Mouse (Mus musculus) limb, embryonic 11.5 days (tissue): ENCODE results near the gene Spert. TPM values are rescaled to one million over a fixed set of nuclear protein-coding genes. Genes with fewer than 3 reads are reported as not detected.

Source experiments
- ATAC-seq: fragments of 200-750 bp; cut with Nextera tagmentation; 2 replicates; pipeline ENCODE4 v1.8.0; 2017; ENCODE audit warnings: low read depth; ENCODE audit not compliant: insufficient number of reproducible peaks, low FRiP score, low TSS enrichment
- DNase-seq: peaks from one replicate; pipeline ENCODE4 v3.0.0-alpha.2; 2015; ENCODE audit warnings: low spot score
- H3K27ac ChIP-seq: fragments of 300-500 bp; sonication (generic); replicated peaks from 2 replicates; pipeline ENCODE4 v1.5.1; 2014; ENCODE audit warnings: low read depth, mild to moderate bottlenecking, low read length
- H3K27me3 ChIP-seq: fragments of 300-500 bp; sonication (generic); 2 replicates; pipeline ENCODE4 v1.6.1; 2014; ENCODE audit warnings: mild to moderate bottlenecking, low read length, mixed read lengths; ENCODE audit not compliant: control insufficient read depth, insufficient read depth
- H3K36me3 ChIP-seq: fragments of 300-500 bp; sonication (generic); 2 replicates; pipeline ENCODE4 v1.6.1; 2014; ENCODE audit warnings: mild to moderate bottlenecking, low read length, moderate library complexity, mixed read lengths; ENCODE audit not compliant: control insufficient read depth, insufficient read depth
- H3K4me1 ChIP-seq: fragments of 300-500 bp; sonication (generic); 2 replicates; pipeline ENCODE4 v1.6.1; 2014; ENCODE audit warnings: low read length, mixed read lengths; ENCODE audit not compliant: control insufficient read depth, insufficient read depth
- H3K4me2 ChIP-seq: fragments of 300-500 bp; sonication (generic); 2 replicates; pipeline ENCODE4 v1.6.1; 2014; ENCODE audit warnings: low read depth, mild to moderate bottlenecking, moderate library complexity; ENCODE audit not compliant: severe bottlenecking
- H3K4me3 ChIP-seq: fragments of 300-500 bp; sonication (generic); 2 replicates; pipeline ENCODE4 v1.5.1; 2014; ENCODE audit warnings: low read depth, low read length
- H3K9ac ChIP-seq: fragments of 300-500 bp; sonication (generic); 2 replicates; pipeline ENCODE4 v1.6.1; 2014; ENCODE audit warnings: mild to moderate bottlenecking, low read length
- H3K9me3 ChIP-seq: fragments of 300-500 bp; sonication (generic); 2 replicates; pipeline ENCODE4 v1.6.1; 2016; ENCODE audit warnings: low read length; ENCODE audit not compliant: control insufficient read depth
- WGBS: fragments of 180-500 bp; shearing (Covaris S2); extraction: QIAGEN DNeasy Blood & Tissue Kit; methylation state at CpG from one replicate; pipeline ENCODE4 v1.1.7; 2014; 5-methylcytosine and 5-hydroxymethylcytosine counted together
- polyA plus RNA-seq: library from polyadenylated mRNA; unstranded; fragments of >200 nt; fragmentation: Nextera tagmentation; extraction: Ambion mirVana; gene quantifications from 2 replicates; pipeline ENCODE4 v1.2.1, GENCODE M21; 2014

Gene Spert
- polyA plus RNA-seq, 1 experiment from 2014 or later, result not detected

DNA sequence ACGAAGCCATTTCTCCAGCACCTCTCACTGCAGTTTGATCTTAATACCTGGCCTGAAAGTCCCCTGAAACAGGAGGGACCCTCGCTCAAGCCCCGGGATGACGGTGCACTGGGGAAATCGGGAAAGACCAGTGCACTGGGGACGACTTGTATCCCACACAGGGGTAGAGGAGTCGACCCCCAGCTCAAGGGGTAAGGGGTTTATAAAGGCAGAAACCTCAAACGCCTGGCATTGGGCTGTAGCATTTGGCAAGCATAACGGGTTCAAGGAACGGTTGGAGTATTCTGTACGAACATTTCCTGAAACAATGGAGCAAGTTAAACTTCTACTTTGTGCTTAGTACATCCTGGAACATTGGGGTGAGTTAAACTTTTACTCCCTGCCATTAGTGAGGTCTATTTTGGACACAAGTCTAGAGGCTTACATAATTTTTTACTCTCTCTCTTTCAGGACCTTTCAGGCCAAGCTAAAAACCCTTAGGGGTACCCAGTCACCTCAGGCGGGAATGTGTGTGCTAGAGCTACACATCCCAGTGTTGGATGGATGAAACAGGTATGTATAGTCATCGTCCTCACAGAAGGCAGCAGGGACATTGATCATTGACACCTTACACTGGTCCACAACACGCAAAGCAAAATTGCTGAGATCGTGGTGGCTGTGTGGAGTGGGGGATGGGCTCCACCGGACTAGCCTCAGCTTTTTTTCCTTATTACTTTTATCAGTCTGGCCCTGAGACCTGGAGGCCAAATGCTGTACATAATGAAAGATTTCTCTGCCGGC, 52.5 kb downstream of the Spert start:
- DNase-seq, result no peak
- no peak overlapping the region for H3K27ac ChIP-seq
- no peaks in the 10 kb centered on the region for H3K36me3 ChIP-seq
- H3K9ac ChIP-seq, result no peak overlapping the region
- WGBS, result 64% methylated on average over 17 of the region's 17 CpGs
- H3K9me3 ChIP-seq, result no peaks in the 10 kb centered on the region
- no peak for ATAC-seq
- H3K4me1 ChIP-seq, result peaks cover 10% of the 10 kb centered on the region
- H3K27me3 ChIP-seq, result no peaks in the 10 kb centered on the region
- H3K4me2 ChIP-seq, result no peak overlapping the region
- H3K4me3 ChIP-seq, result no peak overlapping the region

DNA sequence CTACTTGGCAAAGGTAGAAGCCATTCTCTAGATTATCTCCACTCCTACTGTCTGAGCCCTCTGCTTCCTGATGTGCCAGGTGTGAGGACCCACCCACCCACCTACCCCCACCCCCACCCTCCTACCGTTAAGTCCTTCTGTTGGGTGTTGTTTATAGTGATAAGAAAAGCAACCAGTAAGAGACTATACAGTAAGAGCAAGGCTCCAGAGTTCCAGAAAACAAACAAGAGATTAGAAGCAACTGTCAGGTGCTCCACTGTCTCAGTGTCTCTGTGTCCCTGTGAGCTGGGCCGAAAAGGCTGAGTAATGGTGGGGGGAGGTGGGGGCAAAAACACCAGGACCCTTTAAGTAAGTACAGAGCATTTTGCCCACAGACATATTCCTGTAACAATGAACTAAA, 53.7 kb downstream of the Spert start:
- Histone ChIP-seq H3K27me3 (no peaks in the 10 kb centered on the region), H3K9me3 (no peaks in the 10 kb centered on the region), H3K36me3 (no peaks in the 10 kb centered on the region), H3K27ac (no peak overlapping the region), H3K4me3 (no peak overlapping the region), H3K4me2 (no peak overlapping the region), H3K9ac (no peak overlapping the region), H3K4me1 (peaks cover 10% of the 10 kb centered on the region)
- no peak for ATAC-seq
- DNase-seq, result no peak
- 44% methylated on average over 2 of the region's 2 CpGs for WGBS

Other genes with a start within 250 kb of the Spert start
- 0.04 and 0.07 TPM in 2 replicates for gene Siah3, start 137.1 kb downstream of the Spert start, polyA plus RNA-seq
- gene Erich6b, start 49.1 kb upstream of the Spert start, polyA plus RNA-seq, result not detected in 2 replicates
- 25.0 and 27.9 TPM in 2 replicates for gene Cog3, start 161.4 kb upstream of the Spert start, polyA plus RNA-seq
- gene Slc25a30, start 193.9 kb upstream of the Spert start, polyA plus RNA-seq, result 6.3 and 6.9 TPM in 2 replicates